In genomic region chr7:126474993-126475581, GRCm38 (mm10) we compare ENCODE assay signal across 1 mouse cellular context.
TF ChIP-seq lines count a peak whose summit lies in the region.

Gene Sh2b1 (minus strand): TSS chr7:126475424.

TF ChIP-seq in CH12.LX, 34 proteins besides CTCF, POLR2A, EP300 and RAD21 (continued from another document):
- TF ChIP-seq PAX5 (IDR thresholded peaks at IDR 0.05; ENCODE audit: low read length) (no peak), MEF2A (IDR thresholded peaks at IDR 0.05; ENCODE audit: borderline replicate concordance, low read depth, low read length) (0 out of 2 replicates have a peak, but pooled peaks have one; percentile 32), JUND (conservative IDR thresholded peaks at IDR 0.05; ENCODE audit: low read depth, low read length) (no peak)
